Mouse (Mus musculus): ENCODE results near the gene Glo1.
A peak's percentile ranks its signal among the peaks of the same experiment; 100 is the strongest.

DNA sequence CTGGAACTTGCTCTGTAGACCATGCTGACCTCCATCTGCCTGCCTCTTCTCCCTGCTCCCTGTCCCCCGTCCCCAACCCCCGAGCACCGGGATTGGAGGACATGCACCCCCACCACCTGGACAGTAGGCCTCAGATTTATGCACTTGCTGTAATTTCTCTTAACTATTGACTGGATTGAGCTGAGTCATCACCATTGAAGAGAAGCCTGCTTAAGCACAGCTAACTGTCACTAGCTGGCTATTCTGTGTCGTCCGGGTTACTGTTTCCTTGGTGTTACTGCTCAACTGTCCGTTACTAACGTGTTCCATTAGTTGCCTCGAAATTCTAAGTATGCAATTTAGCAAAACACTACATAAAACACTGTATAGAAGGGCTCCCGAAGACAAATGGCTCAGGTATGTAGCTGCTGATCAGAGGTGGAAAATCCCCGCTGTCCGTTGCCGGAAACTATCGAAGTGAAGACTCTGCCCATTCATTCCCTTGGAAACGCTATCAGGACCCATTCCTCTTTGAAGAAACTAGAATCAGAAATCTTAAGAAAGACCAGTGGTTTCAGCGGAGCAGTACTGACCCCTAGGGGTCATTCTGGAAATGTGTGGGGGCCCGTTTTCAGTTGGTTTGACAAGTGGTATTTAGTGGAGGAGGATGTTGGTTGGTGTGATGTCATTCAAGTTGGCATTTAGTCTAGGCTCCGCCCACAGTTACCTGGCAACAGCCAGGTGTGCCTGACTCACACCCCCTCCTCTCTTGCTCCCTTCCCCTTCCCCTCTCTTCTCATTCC is 36.1 kb downstream of the Glo1 start:
- TF ChIP-seq MAX (IDR thresholded peaks at IDR 0.05; ENCODE audit: low read depth) (no peak), POLR2AphosphoS2 (IDR thresholded peaks at IDR 0.05; ENCODE audit: insufficient read length, low read depth) (peak; percentile 41), POLR2A (IDR thresholded peaks at IDR 0.05; ENCODE audit: insufficient read length, low read depth) (no peak), SRF (IDR thresholded peaks at IDR 0.05; ENCODE audit: control insufficient read depth, insufficient read length, low read depth) (no peak), USF1 (IDR thresholded peaks at IDR 0.05; ENCODE audit: low read depth) (no peak), MYOD1 (IDR thresholded peaks at IDR 0.05; ENCODE audit: control insufficient read depth in 1 of 3, insufficient read length in 2 of 3, low read depth in 2 of 3) (no peak)

Measured in myocyte (in vitro differentiated cells).